Mouse (Mus musculus) cerebellum, adult 2 months (tissue): ENCODE measurements around the gene Pde4dip. TPM values are rescaled to one million over a fixed set of nuclear protein-coding genes. Genes with fewer than 3 reads are reported as not detected.

Experiments used
- DNase-seq, 2 experiments: peaks; one replicate each; pipeline ENCODE4 v3.0.0; 2021
- H3K27ac ChIP-seq: fragments of 200-500 bp; 2 replicates; pipeline ENCODE4 v1.5.1; 2012; ENCODE audit warnings: low read length, control low read depth, inconsistent platforms; ENCODE audit not compliant: insufficient read depth
- H3K27me3 ChIP-seq: fragments of 200-500 bp; 2 replicates; pipeline ENCODE4 v1.6.1; 2012; ENCODE audit warnings: inconsistent platforms, mild to moderate bottlenecking, low read length, moderate library complexity; ENCODE audit not compliant: control insufficient read depth, insufficient read depth
- H3K4me1 ChIP-seq: fragments of 200-500 bp; 2 replicates; pipeline ENCODE4 v1.6.1; 2011; ENCODE audit warnings: low read length; ENCODE audit not compliant: control insufficient read depth, insufficient read depth
- H3K4me3 ChIP-seq: fragments of 200-500 bp; replicated peaks from 2 replicates; pipeline ENCODE3; 2011; ENCODE audit warnings: mild to moderate bottlenecking, low read depth, low read length, control low read depth; ENCODE audit not compliant: insufficient read depth
- CTCF ChIP-seq: fragments of 200-500 bp; IDR thresholded peaks from 2 replicates; pipeline ENCODE4 v1.5.1; 2011; ENCODE audit warnings: low read depth, mild to moderate bottlenecking, control low read depth, low read length, moderate library complexity, borderline replicate concordance; ENCODE audit not compliant: insufficient read depth
- POLR2A ChIP-seq: fragments of 200-500 bp; IDR thresholded peaks from 2 replicates; pipeline ENCODE4 v1.6.1; 2011; ENCODE audit warnings: low read length, control low read depth, borderline replicate concordance; ENCODE audit not compliant: insufficient read depth
- WGBS: fragments of 180-500 bp; shearing (Covaris S2); methylation state at CpG from one replicate; pipeline ENCODE4 v1.1.7; 2018; 5-methylcytosine and 5-hydroxymethylcytosine counted together
- polyA plus RNA-seq: library from polyadenylated mRNA; depleted of rRNA; stranded (reverse); fragments of >200 nt; gene quantifications from 2 replicates; pipeline ENCODE4 v1.2.3, GENCODE M21; 2012

Pde4dip gene
- polyA plus RNA-seq, 1 experiment = 88.6 TPM

DNA sequence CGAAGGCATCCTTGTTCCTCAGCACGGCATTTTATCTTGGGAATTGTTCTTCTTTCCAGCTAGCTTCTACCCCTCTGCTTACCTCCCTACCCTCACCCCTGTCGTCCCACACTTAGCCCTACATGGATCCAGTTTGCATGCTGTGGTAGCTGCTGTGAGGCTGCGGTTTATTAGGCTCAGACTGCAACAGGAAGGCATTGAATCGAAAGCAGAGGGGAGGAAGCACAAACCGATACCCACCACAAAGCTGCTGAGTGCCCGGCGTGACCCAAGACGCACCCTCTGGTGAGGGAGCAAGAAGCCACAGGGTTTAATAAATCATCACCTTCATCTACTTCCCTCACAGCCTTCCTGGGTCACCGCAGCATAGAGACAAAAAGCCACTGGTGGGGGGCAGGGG lies 43.6 kb upstream of the Pde4dip start:
- H3K27ac ChIP-seq = no peak overlapping the region
- no peaks in the 10 kb centered on the region for H3K27me3 ChIP-seq
- peaks cover 3% of the 10 kb centered on the region; the same call in 1 of the 2 replicates for H3K4me1 ChIP-seq
- 36% methylated on average over 10 of the region's 10 CpGs for WGBS
- TF ChIP-seq CTCF (no peak), POLR2A (no peak)
- H3K4me3 ChIP-seq = no peak overlapping the region
- no peak for DNase-seq

DNA sequence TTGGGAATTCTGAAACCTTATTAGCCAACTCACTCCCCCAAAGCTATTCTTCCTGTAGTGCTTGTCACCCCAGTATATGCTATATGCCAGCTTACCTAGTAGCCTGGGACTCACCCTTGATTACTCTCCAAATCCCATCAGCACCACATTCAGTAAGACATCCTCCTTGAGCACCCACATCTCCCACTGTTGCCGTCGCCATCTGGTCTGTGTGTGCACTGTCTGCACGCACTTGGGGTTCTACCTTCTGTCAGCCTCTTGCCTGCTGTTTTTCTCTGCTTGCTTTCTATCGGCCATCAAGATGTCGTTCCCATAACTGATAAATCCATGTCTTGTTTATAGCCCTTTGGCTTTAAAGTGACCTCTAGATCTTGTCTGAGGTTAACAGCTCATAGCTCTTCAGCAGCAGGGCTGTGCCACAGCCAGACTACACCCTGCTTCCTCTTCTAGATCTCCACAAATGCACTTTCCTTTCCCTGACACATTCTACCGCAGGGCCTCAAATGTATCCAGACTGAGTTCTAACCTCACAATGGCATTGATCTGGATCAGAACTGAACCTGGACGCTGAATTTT lies 42.9 kb upstream of the Pde4dip start:
- Histone ChIP-seq H3K27ac (no peak overlapping the region), H3K27me3 (no peaks in the 10 kb centered on the region), H3K4me3 (no peak overlapping the region), H3K4me1 (peaks cover 3% of the 10 kb centered on the region; the same call in 1 of the 2 replicates)
- 44% methylated on average over 7 of the region's 7 CpGs for WGBS
- no peak for DNase-seq
- TF ChIP-seq CTCF = no peak
- no peak for TF ChIP-seq POLR2A

GRCm38 (mm10) chr3:97930787-97931158 lies 42.3 kb upstream of the Pde4dip start:
- 92% methylated on average over 8 of the region's 8 CpGs for WGBS
- no peaks in the 10 kb centered on the region for H3K27me3 ChIP-seq
- H3K4me1 ChIP-seq = peaks cover 3% of the 10 kb centered on the region; the same call in 1 of the 2 replicates
- no peak overlapping the region for H3K27ac ChIP-seq
- no peak for DNase-seq
- TF ChIP-seq POLR2A (no peak), CTCF (no peak)
- H3K4me3 ChIP-seq = no peak overlapping the region

GRCm38 (mm10) chr3:97930141-97930786 lies 41.8 kb upstream of the Pde4dip start:
- no peak for DNase-seq

GRCm38 (mm10) chr3:97928968-97929858 lies 40.7 kb upstream of the Pde4dip start:
- TF ChIP-seq POLR2A = no peak
- TF ChIP-seq CTCF = peak; percentile 65
- peak; percentile 49 to 55 for DNase-seq
- no peak overlapping the region for H3K27ac ChIP-seq
- no peaks in the 10 kb centered on the region for H3K27me3 ChIP-seq
- 55% methylated on average over 9 of the region's 9 CpGs for WGBS
- H3K4me1 ChIP-seq = peaks cover 3% of the 10 kb centered on the region; the same call in 1 of the 2 replicates
- H3K4me3 ChIP-seq = no peak overlapping the region

More at GRCm38 (mm10) chr3:97930141-97930786, 41.8 kb upstream of the Pde4dip start:
- TF ChIP-seq CTCF = no peak
- TF ChIP-seq POLR2A = no peak
- Histone ChIP-seq H3K4me1 (peaks cover 3% of the 10 kb centered on the region; the same call in 1 of the 2 replicates), H3K27ac (no peak overlapping the region), H3K4me3 (no peak overlapping the region), H3K27me3 (no peaks in the 10 kb centered on the region)
- 75% methylated on average over 12 of the region's 12 CpGs for WGBS

DNA sequence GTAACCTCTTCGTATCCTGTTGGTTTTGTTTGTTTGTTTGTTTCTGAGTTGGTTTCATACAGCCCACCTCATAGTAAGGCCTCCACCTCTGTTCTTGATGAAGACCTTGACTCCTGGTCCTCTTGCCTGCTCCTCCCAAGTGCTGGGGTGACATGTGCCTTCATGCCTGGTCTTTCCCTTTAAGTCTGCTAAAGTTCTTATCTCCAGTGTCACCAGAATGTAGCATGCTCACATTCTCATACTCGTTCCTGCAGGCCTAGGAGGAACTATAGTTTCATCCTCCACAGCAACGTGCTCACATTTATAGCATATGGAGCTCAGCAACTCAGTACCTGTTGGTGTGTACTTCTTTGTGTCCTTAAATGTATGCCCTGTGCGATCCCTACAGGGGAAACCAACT lies 38.8 kb upstream of the Pde4dip start:
- 82% methylated on average over 4 of the region's 4 CpGs for WGBS

DNA sequence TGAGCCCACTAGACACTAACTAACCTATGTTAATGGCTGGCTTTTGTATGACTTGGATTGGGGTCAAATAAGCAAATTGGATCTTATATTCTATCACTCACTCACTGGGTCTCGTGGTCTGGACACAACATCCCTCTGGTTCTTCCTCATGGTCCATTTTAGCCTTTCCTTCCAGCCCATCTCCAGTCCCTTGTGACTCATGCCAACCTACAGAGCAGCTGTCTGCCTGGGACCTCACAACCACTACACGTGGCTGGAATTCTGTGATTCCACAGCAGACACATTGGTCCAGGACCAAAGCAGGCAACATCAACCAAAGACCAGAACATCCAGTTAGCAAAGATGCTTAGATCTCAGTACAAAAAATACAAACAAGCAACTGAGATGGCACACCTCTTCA lies 36.7 kb upstream of the Pde4dip start:
- 56% methylated on average over 2 of the region's 2 CpGs for WGBS
- DNase-seq = no peak
- H3K4me3 ChIP-seq = no peak overlapping the region
- no peaks in the 10 kb centered on the region for H3K4me1 ChIP-seq
- no peak for TF ChIP-seq POLR2A
- TF ChIP-seq CTCF = no peak
- no peaks in the 10 kb centered on the region for H3K27me3 ChIP-seq
- no peak overlapping the region for H3K27ac ChIP-seq

More for the DNA sequence above, 38.8 kb upstream of the Pde4dip start:
- Histone ChIP-seq H3K27ac (no peak overlapping the region), H3K27me3 (no peaks in the 10 kb centered on the region), H3K4me3 (no peak overlapping the region), H3K4me1 (peaks cover 3% of the 10 kb centered on the region; the same call in 1 of the 2 replicates)
- no peak for TF ChIP-seq POLR2A
- no peak for TF ChIP-seq CTCF
- no peak for DNase-seq
